Mouse (Mus musculus) gonadal fat pad, adult 2 months (tissue): ENCODE data around the gene Lrsam1. TPM values are rescaled to one million over a fixed set of nuclear protein-coding genes. Genes with fewer than 3 reads are reported as not detected.
"Not testable (repeated sequence)": the region's sequence is repeated elsewhere in the genome, so short reads cannot be mapped to it uniquely, and the experiment has no call there.

Experiments used
- DNase-seq: peaks from one replicate; pipeline ENCODE4 v3.0.0-alpha.2; 2012; ENCODE audit warnings: low read depth
- polyA plus RNA-seq: library from polyadenylated mRNA; depleted of rRNA; stranded (reverse); fragments of >200 nt; gene quantifications from 2 replicates; pipeline ENCODE4 v1.2.3, GENCODE M21; 2012; rRNA removed

The Lrsam1 gene
- 18.6 and 19.3 TPM in 2 replicates for polyA plus RNA-seq

DNA sequence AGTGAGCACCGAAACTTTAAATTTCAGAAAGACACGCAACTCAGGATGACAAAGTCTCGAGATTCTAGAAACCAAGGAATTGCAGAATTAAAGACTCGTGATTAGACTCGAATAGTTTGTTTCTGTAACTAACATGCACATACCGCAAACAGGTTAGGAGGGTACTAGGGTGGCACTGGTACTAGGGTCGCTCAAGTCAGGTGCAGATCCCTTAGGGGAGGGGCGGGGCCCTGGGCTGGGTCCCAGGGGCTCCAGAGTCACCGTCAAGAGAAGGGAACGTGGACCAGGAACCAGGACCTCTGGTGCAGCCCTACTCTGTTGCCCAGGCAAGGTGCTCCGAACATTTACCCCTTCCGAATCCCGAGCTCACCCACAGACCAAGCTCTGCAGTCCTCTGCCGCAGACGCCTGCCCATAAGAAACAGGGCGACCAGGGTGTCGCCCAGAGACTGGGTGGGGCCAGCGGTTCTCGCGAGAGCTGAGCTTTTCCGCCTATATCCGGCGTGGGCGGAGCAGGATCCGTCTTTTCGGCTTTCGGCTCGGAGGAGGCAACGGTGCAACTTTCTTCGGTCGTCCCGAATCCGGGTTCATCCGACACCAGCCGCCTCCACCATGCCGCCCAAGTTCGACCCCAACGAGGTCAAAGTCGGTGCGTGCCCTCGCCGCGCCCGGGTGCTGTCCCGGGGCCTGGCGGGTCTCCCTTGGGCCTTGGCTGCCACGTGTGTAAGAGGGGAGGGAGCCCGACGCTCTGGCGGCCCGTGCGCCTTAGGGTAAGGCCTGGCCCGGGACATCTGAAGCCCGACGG lies at the start of gene Lrsam1, which contains the start of gene Rpl12:
Gene Lrsam1, minus strand, starts transcription at position 423 of the 804 bp plus-strand sequence.
Gene Rpl12, plus strand, starts transcription at position 368 of the 804 bp plus-strand sequence.
- no peak for DNase-seq

DNA sequence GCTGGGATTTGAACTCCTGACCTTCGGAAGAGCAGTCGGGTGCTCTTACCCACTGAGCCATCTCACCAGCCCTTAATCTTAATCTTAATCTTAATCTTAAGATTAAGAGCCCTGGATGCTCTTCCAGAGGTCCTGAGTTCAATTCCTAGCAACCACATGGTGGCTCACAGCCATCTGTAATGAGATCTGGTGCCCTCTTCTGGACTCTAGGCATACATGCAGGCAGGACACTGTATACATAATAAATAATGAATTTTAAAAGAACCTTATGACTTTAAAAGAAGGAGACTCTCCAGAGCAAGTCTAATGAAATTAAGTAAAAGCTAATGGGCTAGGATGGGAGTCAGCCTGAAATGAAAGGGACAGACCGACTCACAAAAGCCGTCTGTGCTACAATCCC lies 47.6 kb upstream of the Lrsam1 start:
- not testable (repeated sequence) for DNase-seq

DNA sequence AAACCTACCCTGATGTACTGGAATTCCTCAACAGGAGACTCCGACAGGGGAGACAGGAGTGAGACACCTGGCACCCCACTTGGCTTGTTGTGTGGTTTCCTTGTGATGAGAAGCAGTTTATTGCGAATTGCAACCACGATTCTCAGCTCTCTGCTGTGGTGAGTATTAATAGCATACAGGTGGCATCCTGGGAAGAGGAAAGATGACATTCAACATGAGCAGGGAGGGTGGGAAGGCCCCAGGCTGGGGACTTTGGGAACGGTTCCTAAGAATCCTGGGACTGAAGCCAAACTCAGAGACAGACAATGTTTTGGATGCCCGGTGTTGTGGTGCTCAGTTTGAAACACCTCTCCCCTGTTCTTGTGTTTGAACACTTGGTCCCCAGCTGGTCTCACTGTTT lies 43.6 kb upstream of the Lrsam1 start:
- no peak for DNase-seq

DNA sequence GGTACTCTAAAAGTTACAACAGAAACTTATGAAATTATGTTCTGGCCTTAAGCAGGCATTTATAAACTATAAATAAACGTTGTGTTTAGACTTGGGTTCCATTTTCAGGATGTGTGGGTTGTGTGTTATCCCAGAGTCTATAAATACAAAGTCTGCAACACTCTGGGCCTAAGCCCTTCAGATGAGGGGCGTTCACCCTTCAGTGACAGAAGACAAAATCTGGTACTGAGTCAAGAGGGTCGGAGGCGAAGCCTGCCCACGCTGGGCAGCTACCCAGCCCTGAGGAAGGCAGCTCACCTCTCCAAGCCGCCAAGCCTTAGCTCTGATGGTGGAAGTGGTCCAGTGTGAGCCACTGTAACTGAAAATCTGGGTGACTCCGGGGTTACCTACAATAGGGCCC lies 40.7 kb upstream of the Lrsam1 start:
- no peak for DNase-seq

DNA sequence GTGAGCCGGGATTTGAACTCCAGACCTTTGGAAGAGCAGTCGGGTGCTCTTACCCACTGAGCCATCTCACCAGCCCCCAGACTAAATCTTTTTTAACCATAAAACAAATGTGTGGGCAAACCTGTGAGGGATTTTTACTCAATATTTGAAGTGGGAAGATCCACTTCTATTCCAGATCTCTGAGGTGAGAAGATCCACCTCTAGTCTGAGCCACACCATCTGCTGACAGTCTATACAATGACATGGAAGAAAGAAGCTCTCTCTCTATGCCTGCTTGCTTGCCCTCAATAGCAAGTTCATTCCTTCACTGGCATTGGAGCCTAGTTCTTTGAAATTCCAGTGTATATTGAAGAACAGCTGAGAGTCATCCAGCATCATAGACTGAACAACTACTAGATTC lies 38.3 kb upstream of the Lrsam1 start:
- no peak for DNase-seq

DNA sequence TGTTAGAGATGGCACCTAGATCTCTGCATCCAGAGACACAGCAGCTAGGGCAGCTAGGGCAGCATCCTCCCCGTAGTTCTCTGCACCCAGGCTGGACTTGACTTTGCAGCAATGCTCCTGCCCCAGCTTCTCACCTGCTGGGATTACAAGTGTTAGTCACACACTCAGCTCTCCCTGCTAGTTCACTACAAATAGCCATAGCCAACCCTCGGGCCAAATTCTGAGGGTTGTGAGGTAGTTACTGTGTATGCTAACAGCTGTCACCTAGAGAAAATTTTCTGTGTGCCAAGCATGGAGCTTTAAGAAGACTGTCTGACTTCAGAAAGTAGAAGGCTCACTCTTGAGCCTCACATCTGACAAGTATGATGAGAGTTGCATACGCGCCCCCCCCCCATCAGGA lies 36.4 kb upstream of the Lrsam1 start:
- DNase-seq, result no peak

DNA sequence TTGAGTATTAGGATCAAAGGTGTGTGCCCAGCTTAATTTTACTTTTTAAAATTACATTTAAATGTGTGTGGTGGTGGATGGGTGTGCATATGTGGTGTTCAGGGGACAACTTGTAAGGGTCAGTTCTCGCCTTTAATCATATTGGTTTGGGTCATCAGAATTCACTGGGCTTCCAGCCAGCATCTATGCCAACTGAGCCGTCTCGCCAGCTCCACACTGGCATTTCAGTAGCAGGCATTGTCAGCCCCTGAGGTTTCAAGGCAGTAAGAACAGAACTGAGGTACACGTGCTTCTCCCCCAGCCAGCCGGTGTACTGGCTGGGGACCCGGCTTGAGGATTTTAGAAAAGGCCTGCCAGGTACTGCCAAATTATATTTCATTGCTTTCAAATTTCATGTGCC lies 35.7 kb upstream of the Lrsam1 start:
- DNase-seq, result no peak

DNA sequence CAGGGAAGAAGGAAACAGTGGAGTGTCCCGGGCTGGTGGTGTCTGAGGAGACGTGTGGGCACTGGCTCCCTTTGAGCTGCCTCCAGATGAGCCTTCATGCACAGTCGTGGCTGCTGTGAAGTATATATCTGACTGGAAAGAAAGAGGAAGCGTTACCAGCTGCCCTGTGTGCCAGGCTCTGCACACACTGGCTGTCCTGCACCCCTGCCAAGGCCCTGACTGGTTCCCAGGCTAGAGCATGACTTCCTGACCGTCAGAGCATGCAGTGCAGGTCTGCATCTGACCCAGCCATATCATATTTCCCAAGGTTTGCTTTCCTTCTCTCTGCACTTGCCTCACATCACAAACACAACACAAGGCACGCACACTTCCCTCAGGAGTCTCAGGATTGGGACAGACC lies 30.7 kb upstream of the Lrsam1 start:
- DNase-seq, result no peak

DNA sequence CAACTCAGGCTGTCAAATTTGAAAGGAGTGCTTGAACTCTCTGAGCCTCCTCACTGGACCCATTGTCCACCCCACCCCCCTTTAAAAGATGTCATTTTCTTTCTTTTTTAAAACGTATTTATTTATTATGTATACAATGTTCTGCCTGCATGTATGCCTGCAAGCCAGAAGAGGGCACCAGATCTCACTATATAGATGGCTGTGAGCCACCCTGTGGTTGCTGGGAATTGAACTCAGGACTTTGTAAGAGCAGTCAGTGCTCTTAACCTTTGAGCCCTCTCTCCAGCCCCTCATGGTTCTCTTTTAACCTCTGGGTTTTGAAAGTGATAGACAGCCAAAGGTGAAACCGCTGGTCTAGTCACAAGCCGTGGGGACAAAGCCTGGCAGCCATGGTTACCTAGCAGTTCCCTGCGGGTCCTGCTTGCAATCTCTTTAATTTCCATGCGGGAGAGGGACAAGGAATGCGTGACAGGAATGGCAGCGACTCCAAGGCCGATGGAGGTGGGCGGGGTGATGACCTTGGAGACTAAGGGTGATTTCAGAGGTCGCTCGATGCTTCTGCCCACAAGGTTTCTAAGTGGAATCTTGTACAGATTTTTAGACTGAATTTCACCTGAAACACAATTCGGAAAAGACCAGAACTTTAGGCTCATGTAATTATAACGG lies 28.9 kb upstream of the Lrsam1 start:
- no peak for DNase-seq

DNA sequence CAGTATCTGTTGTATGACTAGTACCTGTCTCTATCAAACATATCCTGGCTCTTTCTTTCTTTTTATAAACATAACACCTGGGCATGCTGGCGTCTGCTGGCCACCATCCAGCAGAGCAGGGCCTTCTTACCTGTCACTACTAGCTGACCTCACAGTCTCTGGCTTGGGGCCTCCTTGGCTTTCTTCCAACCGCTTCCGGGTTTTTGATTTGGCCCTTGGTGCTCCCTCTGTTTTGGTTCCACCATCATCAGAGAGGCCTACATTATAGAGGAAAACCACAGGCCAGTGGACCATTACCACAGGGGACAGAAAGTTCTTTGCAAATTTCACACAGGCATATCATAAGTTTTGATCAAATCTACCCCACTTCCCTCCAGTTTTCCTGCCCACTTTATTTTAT lies 28.0 kb upstream of the Lrsam1 start:
- DNase-seq, result no peak

DNA sequence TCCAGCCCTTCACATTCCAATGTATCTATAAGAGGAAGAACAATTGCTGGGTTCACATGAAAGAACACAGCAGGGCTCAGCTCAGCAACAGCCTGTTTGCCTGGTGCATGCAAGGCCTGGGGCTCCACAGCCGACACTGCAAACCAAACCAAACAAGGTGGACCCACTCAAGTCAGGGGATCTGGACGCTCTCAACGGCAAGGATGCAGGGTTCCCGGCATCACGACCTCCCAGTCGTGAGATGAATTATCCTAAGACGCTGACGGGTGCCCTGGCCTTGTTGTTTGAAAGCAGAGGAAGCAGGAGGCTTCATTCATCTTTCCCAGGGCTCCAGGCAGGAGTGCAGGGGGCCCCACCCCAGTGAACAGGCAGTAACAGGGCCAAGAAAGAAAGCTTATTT lies 24.4 kb upstream of the Lrsam1 start:
- no peak for DNase-seq

DNA sequence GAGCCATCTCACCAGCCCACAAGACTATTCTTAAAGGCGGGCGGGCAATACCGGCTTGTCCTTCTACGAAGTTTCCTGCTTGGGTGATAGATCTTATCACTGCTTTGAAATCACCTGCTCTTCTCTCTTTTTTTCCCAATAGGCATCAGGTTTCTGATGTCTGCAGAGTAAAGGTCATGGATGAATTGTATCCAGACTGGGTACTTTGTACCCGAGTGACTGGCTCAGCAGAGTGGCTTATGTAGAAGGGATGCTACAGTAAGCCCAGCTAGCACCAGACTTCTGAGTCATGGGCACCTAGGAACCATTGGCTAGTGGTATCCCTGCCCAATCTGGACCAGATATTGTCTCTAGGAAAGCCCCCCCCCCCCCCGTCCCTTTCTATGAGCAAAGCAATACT lies 22.2 kb upstream of the Lrsam1 start:
- DNase-seq, result no peak

DNA sequence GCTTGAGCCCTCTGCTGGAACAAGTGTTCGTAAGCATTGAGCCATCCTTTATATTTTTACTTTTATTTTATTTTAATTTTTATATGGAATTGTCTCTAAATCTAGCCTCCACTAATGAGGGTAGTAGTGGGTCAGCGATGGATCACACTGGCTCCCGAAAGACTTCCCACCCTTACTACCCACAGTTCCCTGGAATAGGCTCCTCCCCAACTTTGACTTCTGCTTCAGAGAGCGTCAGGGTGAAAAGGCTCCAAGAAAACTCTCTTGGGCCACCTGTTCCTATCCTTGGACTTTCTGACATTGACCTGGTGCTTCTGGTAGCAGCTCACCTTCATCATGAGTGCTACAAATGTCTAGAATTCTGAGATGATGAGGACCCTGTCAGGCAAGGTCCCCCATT lies 21.3 kb upstream of the Lrsam1 start:
- no peak for DNase-seq

DNA sequence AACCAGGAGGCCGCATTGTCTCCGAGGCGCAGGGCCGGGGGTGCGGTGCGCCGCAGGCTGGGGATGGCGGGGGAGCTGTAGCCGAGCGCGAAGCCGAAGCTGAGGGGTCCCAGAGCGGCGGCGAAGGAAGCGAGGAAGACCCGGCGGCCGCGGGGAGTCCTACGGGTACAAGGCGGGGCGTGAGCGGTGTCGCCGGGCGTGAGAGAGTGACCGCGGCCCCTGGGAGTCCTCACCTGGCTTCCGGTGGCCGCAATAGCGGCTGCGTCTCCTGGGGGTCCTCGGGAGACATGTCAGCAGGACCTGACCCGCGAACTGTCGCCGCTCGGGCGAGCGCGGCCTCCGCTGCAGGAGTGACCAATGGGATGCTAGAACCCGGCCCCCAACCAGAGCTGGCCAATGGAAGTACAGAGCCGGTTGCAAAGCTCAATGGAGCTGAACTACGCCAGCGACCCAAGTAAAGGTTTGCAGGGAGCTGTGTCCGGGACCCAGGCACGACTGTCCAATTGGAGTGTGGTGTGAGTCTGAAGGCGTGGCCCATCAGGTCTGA lies 20.4 kb upstream of the Lrsam1 start, which contains the start of gene Slc2a8:
Gene Slc2a8, minus strand, starts transcription at position 359 of the 547 bp plus-strand sequence.
- peak; percentile 64 for DNase-seq

DNA sequence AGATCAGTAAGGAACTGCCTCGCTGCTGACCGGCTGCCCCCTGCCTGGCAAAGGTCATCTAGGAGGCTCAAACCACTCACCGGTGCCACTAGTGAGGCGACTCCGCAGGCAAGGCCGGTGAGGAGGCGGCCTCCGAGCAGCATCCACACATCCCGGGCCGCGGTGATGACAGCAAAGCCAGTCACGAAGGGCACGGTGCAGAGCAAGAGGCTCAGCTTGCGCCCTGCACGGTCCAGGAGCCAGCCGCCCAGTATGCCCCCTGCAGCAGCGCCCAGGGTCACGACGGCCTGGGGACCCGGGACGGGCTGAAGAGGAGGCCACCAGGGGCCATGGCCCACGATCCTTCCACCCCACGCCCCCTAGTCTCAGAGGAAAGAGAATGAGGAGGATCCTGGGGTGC lies 19.9 kb upstream of the Lrsam1 start:
- no peak for DNase-seq

DNA sequence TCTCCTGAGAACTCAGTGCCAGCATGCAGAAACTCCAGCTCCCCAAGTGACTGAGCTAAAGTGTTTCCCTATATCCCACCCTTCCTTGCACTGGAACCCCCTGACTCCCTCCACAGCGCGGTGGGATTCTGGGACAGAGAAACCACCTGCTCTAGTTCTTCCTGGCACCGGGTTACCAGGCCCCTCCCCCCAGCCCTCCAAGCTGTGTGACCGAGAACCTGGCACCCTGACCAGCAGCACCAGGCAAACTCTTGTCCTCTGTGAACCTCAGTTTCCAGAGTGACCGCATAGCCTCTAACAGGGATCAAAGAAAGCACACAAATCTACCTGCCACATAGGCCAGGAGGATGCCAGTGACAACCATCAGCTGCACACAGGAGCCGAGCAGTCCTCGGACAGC lies 18.3 kb upstream of the Lrsam1 start:
- DNase-seq, result no peak

DNA sequence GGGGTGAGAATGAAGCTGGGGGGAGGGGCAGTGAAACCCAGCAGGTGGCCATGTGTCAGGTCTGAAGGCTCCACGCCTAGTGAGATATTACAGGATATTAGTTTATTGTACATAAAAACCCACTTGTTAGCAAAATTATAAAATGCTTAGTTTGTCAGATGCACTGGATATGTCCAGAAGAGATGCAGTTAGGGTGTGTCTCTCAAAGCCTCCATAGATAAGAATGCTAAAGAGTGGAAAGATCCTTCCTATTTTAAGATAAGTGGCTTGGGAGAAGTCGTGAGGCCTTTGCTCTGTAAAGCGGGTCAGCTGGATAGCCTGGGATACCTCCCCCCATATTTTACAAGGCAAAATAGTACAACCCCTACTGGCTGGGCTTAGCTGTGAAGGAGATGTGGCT lies 17.3 kb upstream of the Lrsam1 start:
- no peak for DNase-seq

DNA sequence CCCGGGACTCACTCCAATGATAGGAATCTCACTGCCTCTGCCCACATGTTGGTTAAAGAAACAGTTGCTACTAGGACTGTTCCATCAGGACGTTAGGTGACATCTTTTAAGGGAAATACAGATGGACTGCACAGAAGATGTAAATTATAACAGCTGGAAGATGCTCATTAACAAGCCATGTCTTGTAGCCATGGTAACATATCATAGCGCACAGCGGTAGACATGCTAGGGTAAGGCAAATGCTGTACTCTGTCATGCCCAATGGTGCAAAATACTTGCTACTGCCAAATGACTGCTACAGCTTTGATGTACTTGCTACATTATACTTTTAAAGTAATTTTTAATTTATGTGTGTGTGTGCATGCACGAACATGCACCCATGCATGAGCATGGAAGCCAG lies 15.7 kb upstream of the Lrsam1 start:
- no peak for DNase-seq

DNA sequence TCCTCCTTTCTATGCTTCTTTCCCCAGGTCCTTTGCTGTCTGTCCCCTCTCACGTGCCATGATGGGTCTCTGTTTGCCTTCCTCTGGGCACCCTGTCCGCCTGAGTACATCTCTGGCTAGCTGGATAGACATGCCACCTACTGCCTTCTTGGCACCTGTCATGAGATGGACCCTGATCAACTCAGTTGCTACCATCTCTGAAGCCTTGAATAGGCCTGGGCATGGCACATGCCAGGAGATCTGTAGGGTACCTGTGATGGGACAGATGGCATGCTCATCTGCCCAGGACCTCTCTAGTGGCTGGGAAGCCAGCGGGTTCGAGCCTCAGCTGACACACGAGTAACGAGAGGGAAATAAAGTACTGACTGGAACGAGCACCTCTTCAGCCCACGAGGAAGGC lies 12.8 kb upstream of the Lrsam1 start:
- no peak for DNase-seq

DNA sequence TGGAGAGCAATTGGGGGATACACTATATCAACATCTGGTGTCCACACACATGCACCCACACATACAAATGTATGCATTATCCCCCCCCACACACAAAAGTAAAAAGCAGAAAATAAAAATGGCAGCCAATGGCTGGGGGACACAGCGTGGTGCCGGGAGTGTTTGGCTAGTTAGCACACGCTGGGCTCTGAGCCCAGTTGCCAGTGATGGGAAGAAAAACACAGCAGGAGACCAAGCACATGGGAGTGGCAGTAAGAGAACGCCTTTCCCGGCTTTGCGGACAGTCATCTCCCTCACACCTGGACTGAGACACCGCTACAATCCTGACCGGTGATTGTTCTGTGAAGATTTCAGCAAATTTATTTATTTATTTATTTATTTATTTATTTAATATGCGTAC lies 9.8 kb upstream of the Lrsam1 start:
- no peak for DNase-seq

DNA sequence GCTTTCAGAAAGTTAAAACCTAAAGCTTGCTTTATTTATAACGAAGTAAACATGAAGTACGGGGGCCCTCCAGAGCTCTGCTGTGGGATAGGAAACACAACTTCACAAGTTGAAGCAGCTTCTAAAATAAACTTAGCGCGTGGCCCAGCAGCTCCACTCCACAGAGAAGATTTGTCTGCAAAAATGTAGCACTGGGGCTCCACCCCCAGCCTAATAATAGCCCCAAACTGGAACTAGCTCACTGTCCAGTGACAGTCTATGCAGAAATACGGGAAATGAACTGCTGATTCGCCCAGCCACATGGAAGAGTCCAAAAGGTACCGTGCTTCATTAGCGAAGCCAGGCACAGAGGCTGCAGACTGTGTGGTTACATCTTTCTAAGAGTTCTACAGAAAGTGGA lies 7.9 kb upstream of the Lrsam1 start:
- DNase-seq, result no peak

DNA sequence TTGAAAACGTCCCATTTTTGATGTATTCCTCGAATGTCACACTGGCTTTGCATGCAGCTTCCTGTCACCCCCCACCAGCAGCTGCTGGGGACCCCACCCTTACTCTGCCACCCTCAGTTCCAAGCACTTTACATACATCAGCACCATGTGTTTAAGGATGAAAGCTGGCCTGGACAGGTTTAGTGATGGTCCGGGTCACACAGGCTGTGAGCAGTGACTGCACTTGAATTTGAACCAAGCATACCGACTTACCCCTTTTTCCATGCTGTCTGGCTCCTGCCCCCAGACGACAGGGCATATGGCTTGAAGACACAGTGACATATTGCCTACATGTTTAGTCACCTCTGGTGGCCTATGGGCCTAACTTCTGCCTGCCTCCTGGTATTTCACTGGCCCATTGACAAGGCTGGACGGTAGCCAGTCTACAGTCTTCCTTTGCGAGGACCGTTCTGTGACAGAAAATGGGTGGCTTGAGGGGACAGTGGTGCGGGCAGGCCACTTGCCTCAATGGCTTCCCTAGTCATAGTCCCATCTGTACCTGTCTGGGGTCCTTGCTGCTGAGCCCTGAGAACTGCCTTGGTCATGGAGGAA lies 6.7 kb upstream of the Lrsam1 start:
- DNase-seq, result no peak
